Mouse (Mus musculus): Measurements from ENCODE around the gene Aatf. TPM values are rescaled to one million over a fixed set of nuclear protein-coding genes. Genes with fewer than 3 reads are reported as not detected.

Gene Aatf
- polyA plus RNA-seq, 1 experiment from 2014 or later, result 30.4 TPM

DNA sequence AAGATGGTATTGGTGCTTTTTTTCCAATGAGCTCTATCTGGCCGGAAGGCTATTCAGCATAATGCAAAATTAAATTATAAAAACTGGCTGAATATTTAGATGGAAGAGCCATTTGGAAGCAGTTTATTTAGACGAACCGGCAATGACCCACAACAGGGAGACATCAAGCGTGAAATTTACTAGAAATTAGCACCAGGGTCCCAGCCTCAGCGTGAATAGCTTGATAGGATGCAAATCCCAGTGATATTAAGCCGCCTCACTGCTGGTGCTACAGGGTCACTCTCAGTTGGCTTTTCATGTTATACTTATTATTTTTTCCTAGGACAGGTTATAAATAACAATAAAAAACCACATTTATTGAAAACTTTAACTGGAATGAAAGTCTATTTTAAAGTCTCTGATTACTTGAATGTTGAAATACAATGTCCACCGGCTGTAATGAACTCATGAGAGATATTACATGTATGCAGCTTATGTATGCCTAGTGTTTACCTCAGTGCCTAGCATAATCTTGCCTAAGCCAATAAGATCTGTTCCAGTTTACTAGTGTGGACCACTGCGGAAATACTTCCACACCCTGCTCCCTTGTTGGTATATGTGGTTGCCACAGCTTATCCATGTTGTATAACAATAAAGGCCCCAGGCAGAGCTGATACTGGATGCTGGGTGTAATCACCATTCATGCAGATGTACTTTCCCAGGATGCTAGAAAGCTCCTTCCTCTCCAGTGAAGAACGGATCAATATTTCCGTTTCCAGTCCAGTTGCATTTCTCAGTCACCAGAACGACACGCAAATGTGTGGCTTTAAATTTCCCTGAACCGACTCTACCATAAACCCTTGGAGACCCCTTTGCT is 136.6 kb downstream of the Aatf start:
- ATAC-seq (replicated peaks; ENCODE audit: extremely low read depth, insufficient read depth, low FRiP score), result no peak
- WGBS, result 89% methylated on average over 13 of the region's 13 CpGs
- Histone ChIP-seq H3K4me3 (ENCODE audit: low read length) (no peak overlapping the region), H3K9me3 (replicated peaks; ENCODE audit: control insufficient read depth, low read length) (no peaks in the 10 kb centered on the region), H3K27me3 (ENCODE audit: control insufficient read depth, insufficient read depth, low read length) (no peaks in the 10 kb centered on the region), H3K4me2 (ENCODE audit: low read depth, low read length) (no peak overlapping the region), H3K27ac (ENCODE audit: low read length) (no peak overlapping the region), H3K9ac (ENCODE audit: low read length) (no peak overlapping the region), H3K4me1 (ENCODE audit: control insufficient read depth, insufficient read depth, low read length) (no peaks in the 10 kb centered on the region), H3K36me3 (ENCODE audit: control insufficient read depth, insufficient read depth) (no peaks in the 10 kb centered on the region)

DNA sequence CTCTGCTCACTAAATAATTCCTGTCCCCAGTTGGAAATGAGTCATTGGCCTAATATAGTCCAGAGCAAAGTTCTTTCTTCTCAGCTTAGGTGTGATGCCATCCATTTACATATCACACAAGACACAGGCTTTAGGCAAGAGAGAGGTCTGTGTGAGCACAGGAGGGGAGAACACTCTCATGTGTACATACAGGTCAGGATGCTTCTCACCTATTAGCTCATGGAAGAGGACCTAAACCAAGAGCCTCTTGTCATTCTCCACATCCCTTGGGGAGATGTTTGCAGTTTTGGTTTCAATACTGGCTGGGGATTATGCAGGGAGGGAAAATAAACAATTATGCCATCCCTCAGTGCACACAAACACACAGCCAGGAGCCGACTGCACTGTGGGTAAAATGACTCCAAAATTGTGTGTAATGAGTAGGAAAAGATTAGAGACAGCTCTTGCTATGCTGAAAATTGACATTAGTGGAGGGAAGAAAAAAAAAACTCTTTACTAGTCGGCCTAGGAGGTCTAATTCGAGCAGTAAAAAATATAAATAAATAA is 137.3 kb downstream of the Aatf start:
- Histone ChIP-seq H3K36me3 (ENCODE audit: control insufficient read depth, insufficient read depth) (no peaks in the 10 kb centered on the region), H3K4me3 (ENCODE audit: low read length) (no peak overlapping the region), H3K4me2 (ENCODE audit: low read depth, low read length) (no peak overlapping the region), H3K4me1 (ENCODE audit: control insufficient read depth, insufficient read depth, low read length) (no peaks in the 10 kb centered on the region), H3K9ac (ENCODE audit: low read length) (no peak overlapping the region), H3K27me3 (ENCODE audit: control insufficient read depth, insufficient read depth, low read length) (no peaks in the 10 kb centered on the region), H3K27ac (ENCODE audit: low read length) (no peak overlapping the region), H3K9me3 (replicated peaks; ENCODE audit: control insufficient read depth, low read length) (no peaks in the 10 kb centered on the region)
- 81% methylated on average over 3 of the region's 3 CpGs for WGBS
- ATAC-seq (replicated peaks; ENCODE audit: extremely low read depth, insufficient read depth, low FRiP score), result no peak

DNA sequence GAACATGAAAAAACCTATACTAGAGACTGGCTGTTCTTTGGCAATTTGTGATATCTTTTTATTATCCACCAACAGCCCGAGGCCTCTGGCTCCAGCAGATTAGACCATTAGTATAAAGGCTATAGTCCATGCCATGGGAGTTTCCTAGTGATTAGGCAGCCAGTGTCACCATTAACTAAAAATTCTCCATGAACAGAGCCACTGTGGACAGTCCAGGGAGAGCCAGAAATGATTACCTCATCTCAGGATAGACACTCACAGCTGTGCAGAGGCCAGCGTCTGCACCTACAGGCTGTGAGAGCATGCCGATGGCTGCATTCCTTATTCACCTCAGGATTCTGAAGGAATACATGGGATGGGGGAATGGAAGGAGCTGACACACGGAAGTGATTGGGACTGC is 140.2 kb downstream of the Aatf start:
- Histone ChIP-seq H3K4me3 (ENCODE audit: low read length) (no peak overlapping the region), H3K4me2 (ENCODE audit: low read depth, low read length) (no peak overlapping the region), H3K9me3 (replicated peaks; ENCODE audit: control insufficient read depth, low read length) (no peaks in the 10 kb centered on the region), H3K27me3 (ENCODE audit: control insufficient read depth, insufficient read depth, low read length) (no peaks in the 10 kb centered on the region), H3K27ac (ENCODE audit: low read length) (no peak overlapping the region), H3K9ac (ENCODE audit: low read length) (no peak overlapping the region), H3K4me1 (ENCODE audit: control insufficient read depth, insufficient read depth, low read length) (no peaks in the 10 kb centered on the region), H3K36me3 (ENCODE audit: control insufficient read depth, insufficient read depth) (no peaks in the 10 kb centered on the region)
- ATAC-seq (replicated peaks; ENCODE audit: extremely low read depth, insufficient read depth, low FRiP score), result no peak
- 75% methylated on average over 4 of the region's 4 CpGs for WGBS

Other genes with a start within 250 kb of the Aatf start
- not detected in 2 replicates for gene Lhx1, start 12.0 kb upstream of the Aatf start, polyA plus RNA-seq (2015; fragmentation: Nextera tagmentation; extraction: Ambion mirVana)